Mouse (Mus musculus): ENCODE measurements around the gene Arr3. TPM values are rescaled to one million over a fixed set of nuclear protein-coding genes. Genes with fewer than 3 reads are reported as not detected.

Arr3 gene
- total RNA-seq (2022), result not detected

GRCm38 (mm10) chrX:100605314-100605713, at the start of gene Arr3:
Arr3 (plus strand) TSS chrX:100605497.
- no peak for DNase-seq

- DNase-seq, result no peak
Measured at GRCm38 (mm10) chrX:100556026-100556425, 49.3 kb upstream of the Arr3 start.

DNA sequence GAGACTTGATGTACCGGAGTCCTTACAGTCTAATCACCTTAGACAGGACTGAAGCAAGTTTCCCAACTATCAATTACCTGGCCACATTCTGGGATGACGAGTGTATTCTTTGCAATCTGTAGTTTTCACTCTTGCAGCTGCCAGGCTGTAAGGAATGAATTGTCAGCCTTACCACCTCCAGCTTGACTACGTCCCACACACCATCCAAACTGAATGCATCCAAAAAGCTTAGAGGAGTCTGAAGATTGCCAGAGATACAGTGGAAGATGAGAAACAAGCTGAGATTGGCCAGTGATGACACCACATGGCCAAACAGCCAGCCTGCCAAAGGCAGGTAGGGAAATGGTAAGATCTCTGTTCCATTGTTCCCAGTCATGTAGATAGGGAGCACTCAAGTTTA, 39.6 kb upstream of the Arr3 start:
- DNase-seq, result no peak

GRCm38 (mm10) chrX:100571951-100572350, 33.3 kb upstream of the Arr3 start, which contains the start of gene Awat1:
Awat1 (plus strand) TSS chrX:100572251.
- no peak for DNase-seq

DNA sequence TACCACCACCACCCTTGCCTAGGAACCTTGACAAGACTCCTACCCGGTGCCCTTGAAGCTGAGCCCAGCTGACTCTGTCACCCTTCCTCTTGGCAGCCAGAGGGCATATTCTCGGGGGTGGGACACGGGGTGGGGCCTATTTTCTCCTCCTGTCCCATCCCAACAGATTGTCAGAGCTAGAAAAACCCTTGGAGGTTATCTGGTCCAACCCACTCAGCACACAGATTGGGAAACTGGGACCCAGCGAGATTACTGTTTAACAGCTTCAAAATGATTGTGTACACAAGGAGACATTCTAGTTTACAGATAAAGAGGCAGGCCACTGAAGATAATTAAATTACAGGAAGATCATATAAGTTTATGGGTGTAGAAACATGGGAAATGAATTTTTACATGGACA, 10.5 kb upstream of the Arr3 start, which contains the start of gene P2ry4:
Gene P2ry4, minus strand, starts transcription at position 79 of the 400 bp plus-strand sequence.
- DNase-seq, result no peak

DNA sequence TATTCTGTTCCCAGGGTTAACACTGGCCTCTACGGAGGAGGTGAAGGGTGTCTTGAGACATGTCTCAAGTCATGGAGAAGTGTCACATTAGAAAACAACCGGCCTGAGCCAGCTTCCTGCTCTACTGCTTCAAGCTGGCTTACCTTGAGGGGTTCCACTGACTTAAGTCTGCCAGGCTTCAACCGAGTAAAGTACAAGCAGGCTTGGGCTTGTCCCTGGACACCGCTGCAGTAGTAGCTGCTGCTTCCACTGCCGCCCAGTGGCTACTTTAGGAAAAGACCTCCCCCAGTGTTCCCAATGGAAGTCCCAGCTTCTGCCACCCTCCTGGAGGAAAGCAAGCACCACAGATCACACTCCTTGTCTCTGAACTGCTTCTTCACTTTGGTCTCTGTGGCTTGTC, 7.9 kb upstream of the Arr3 start:
- peak; percentile 3 for DNase-seq

DNA sequence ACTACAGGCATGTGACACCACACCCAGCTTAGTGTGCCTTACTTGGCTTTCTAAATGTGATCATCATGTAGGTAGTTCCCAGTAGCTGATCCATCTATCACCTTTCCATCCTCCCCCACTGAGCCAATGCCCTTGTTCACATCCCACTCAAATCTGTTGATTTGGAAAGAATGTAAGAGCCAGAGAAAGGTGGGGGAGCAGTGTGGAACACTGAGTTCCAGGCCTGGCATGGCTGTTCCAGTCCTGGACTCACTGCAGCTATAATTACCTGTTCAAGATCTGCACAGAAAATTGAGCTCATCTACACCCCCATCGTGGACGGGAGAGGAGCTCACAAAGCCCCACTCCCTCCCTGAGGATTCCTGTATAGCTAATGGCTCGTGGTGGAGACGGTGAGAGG, 5.5 kb upstream of the Arr3 start:
- DNase-seq, result no peak

DNA sequence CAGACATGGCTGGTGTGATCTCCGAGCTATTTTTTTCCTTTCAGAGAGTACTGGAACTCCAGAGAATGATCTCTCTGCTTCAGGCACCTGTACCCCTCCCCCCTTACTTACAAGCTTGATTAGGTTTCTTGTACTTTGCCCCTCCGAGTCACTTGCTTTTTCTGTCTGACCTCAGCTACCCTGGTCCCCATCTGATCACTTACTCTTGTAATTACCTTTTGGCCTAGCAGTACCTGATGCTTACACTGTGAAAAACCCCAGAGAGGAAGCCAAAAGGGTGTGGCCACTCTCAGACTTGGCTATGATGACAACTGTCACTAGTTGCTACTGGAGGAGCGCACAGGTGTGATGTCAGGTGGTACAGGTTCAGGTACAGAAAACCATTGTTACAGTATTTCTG, 13.2 kb downstream of the Arr3 start:
- no peak for DNase-seq

DNA sequence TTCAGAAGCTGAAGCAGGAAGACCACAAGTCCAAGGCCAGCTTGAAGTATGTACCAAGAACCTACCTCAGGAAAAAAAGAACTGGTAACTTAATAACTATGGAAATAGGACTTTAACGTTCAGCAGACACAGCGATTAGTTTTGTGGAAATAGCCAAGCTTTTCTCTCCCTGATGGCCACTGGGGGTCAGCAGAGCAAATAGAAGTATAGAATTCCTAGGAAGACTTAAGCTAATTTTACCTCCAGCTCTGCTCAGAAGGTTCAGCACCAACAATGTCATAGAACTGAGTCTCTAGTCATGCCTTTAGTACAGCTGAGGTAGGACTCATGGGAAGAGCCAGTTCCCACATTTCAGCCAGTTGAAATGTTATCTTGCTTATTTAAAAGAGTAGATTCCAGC, 16.1 kb downstream of the Arr3 start:
- no peak for DNase-seq

GRCm38 (mm10) chrX:100624242-100624641, 18.9 kb downstream of the Arr3 start:
- DNase-seq, result no peak

DNA sequence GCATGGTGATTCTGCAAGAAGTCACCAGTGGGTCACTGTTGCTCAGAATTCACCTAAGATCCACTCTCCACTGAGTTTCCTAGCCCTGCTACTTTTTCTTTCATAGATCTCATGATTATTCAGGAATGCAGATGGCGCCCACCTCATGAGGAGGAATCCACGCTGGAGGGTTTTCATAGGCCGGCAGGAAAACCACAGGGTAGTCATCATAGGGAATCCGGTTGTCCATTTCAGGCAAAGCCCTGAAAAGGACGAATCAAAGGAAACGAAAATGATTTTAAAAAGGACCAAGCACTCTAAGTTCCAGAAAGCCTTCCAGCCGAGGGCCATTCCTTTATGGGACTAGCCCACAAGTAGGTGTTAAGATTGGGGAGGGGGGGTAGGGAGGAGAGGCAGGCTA, 19.8 kb downstream of the Arr3 start:
- no peak for DNase-seq

DNA sequence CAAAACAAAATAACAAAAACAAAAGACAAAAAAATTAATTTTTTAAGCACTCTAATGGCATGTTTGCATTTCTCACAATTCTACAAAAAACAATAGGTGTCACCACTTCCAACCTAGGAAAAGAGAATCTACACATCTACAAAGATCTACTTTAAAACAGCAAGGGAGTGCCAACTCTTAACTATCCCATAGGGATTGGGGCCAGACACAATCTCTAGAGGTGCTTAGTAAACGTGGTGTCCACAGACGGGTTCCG, 20.2 kb downstream of the Arr3 start, which contains the start of gene Kif4:
Gene Kif4, plus strand, starts transcription at position 192 of the 256 bp plus-strand sequence.
- no peak for DNase-seq

DNA sequence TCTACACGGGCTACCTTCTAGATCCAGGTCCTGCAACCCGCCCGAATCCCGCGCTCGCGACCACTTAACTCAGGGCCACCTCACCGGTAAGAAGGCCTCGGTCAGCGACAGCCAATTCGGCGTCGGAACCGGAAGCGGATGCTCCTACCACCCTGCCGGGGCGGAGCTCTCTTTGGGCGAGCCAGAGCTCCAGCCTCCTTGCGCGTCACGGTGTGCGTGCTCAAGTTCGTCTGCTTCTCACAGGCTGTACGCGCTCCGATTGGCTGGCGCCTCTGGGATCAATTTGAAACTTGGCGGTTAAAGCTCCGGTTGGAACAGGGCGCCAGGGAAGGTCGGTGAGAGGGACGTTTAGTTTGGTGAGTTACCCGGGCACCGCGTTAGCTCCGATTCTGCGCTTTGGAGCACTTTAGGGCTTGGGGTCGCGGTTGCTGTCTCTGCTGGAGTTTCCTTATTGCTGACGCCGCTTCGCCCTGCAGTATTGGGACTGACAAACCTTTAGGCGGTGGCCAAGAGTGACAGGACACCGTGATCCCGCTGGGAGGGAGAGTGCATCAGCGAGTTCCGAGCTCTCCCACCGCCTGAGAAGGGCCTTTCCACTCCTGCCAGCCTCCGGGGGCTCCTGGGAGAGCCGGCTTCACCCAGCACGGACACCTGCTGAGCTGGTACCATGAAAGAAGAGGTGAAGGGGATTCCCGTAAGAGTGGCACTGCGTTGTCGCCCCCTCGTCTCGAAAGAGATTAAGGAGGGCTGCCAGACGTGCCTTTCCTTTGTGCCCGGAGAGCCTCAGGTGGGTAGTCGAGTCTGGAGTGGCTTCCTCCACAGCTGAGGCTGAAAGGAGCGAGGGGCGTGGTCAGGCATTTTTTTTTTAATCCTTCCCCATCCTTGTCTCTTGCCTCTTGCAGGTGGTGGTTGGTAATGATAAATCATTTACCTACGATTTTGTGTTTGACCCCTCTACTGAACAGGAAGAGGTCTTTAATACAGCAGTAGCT, 20.8 kb downstream of the Arr3 start, which contains the start of gene Pdzd11:
Gene Pdzd11, minus strand, starts transcription at position 767 of the 992 bp plus-strand sequence.
- DNase-seq, result peak; percentile 88

- no peak for DNase-seq
Measured at GRCm38 (mm10) chrX:100629076-100629475, 23.8 kb downstream of the Arr3 start.

GRCm38 (mm10) chrX:100638477-100638876, 33.2 kb downstream of the Arr3 start:
- DNase-seq, result no peak

DNA sequence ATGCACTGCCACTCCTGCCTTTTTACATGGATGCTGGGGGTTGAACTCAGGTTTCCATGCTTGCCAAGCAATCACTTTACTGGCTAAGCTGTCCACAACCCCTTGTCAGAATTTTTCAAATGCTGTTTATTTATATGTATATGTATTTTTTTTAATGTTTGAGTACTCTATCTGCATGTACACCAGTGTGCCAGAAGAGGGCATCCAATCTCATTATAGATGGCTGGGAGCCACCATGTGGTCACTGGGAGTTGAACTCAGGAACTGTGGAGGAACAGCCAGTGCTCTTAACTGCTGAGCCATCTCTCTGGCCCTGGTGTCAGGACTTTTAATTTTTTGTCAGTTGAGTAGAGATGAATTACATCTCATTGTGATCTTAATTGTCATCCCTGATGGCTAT, 47.6 kb downstream of the Arr3 start:
- no peak for DNase-seq

DNA sequence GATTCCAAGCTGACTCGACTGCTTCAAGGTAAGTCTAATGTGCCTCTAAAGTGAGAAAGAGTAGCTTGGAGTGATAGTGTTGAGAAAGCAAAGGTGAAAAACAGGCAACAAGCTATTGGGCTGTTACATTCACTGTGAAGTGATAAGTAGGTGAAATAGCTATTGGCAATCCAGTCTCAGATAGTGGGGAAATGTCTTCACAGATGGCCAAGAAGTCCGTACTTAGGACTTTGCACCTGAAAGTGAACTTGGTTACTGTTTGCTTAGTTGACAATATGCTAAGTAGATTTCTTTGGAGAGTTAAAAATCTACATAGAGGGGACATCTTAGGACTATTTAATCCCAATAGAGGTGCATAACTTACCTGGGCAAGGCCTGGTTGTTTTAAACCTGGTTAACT, 59.5 kb downstream of the Arr3 start:
- no peak for DNase-seq

Other genes starting within 250 kb of the Arr3 start
- not detected for gene Otud6a, start 176.5 kb upstream of the Arr3 start, total RNA-seq (2022)
- 1 to 10 TPM in 1 of 4 experiments, under 1 TPM in 3; 0.58 to 1.6 (median 0.64) TPM for gene Awat2, start 162.8 kb upstream of the Arr3 start, total RNA-seq (2022)
- 10 to 100 TPM; 59.0 to 75.8 (median 66.5) TPM for gene Igbp1, start 111.2 kb upstream of the Arr3 start, total RNA-seq (2022)
- not detected for gene Dgat2l6, start 80.7 kb upstream of the Arr3 start, total RNA-seq (2022)
- gene Awat1, start 33.2 kb upstream of the Arr3 start, total RNA-seq (2022), result not detected
- under 1 TPM in 2 of 4 experiments, not detected in 2; 0.05 to 0.07 TPM for gene P2ry4, start 10.6 kb upstream of the Arr3 start, total RNA-seq (2022)
- gene Kif4, start 20.2 kb downstream of the Arr3 start, total RNA-seq (2022), result 1 to 10 TPM in 1 of 4 experiments, under 1 TPM in 3; 0.55 to 1.0 (median 0.87) TPM
- 10 to 100 TPM; 45.6 to 56.9 (median 47.4) TPM for gene Pdzd11, start 21.1 kb downstream of the Arr3 start, total RNA-seq (2022)
- gene Gdpd2, start 124.4 kb downstream of the Arr3 start, total RNA-seq (2022), result under 1 TPM in 2 of 4 experiments, not detected in 2; 0.15 to 0.24 TPM
- gene Dlg3, start 162.2 kb downstream of the Arr3 start, total RNA-seq (2022), result 10 to 100 TPM; 41.6 to 82.2 (median 57.2) TPM

Data from adrenal gland, adult 8-10 months (tissue).